Mouse (Mus musculus) neural tube, embryonic 14.5 days (tissue): ENCODE data around the gene Caskin2. TPM values are rescaled to one million over a fixed set of nuclear protein-coding genes. Genes with fewer than 3 reads are reported as not detected.

Experiments used
- ATAC-seq: fragments of 200-750 bp; cut with Nextera tagmentation; 2 replicates; pipeline ENCODE4 v1.8.0; 2017; ENCODE audit warnings: low read depth, mild to moderate bottlenecking, moderate TSS enrichment, moderate library complexity
- H3K27ac ChIP-seq: fragments of 300-500 bp; sonication (generic); 2 replicates; pipeline ENCODE4 v1.5.1; 2014; ENCODE audit warnings: low read depth, mild to moderate bottlenecking, control low read depth, low read length, moderate library complexity, mixed read lengths
- H3K27me3 ChIP-seq: fragments of 300-500 bp; sonication (generic); 2 replicates; pipeline ENCODE4 v1.6.1; 2014; ENCODE audit warnings: low read length; ENCODE audit not compliant: control insufficient read depth, insufficient read depth
- H3K36me3 ChIP-seq: fragments of 300-500 bp; sonication (generic); 2 replicates; pipeline ENCODE4 v1.6.1; 2014; ENCODE audit warnings: low read length, mixed read lengths; ENCODE audit not compliant: control insufficient read depth, insufficient read depth
- H3K4me1 ChIP-seq: fragments of 300-500 bp; sonication (generic); 2 replicates; pipeline ENCODE4 v1.6.1; 2014; ENCODE audit warnings: low read length; ENCODE audit not compliant: control insufficient read depth, insufficient read depth
- H3K4me2 ChIP-seq: fragments of 300-500 bp; sonication (generic); 2 replicates; pipeline ENCODE4 v1.6.1; 2014; ENCODE audit warnings: mild to moderate bottlenecking, low read depth, low read length, control low read depth
- H3K4me3 ChIP-seq: fragments of 300-500 bp; sonication (generic); 2 replicates; pipeline ENCODE4 v1.5.1; 2014; ENCODE audit warnings: low read depth, low read length, control low read depth, mixed read lengths
- H3K9ac ChIP-seq: fragments of 300-500 bp; sonication (generic); replicated peaks from 2 replicates; pipeline ENCODE4 v1.6.1; 2014; ENCODE audit warnings: low read depth, mild to moderate bottlenecking, control low read depth, low read length, mixed read lengths
- H3K9me3 ChIP-seq: fragments of 300-500 bp; sonication (generic); 2 replicates; pipeline ENCODE4 v1.6.1; 2016; ENCODE audit warnings: low read length; ENCODE audit not compliant: control insufficient read depth
- whole genome bisulfite sequencing: fragments of 180-500 bp; shearing (Covaris S2); extraction: QIAGEN DNeasy Blood & Tissue Kit; methylation state at CpG from one replicate; pipeline ENCODE4 v1.1.7; 2014; 5-methylcytosine and 5-hydroxymethylcytosine counted together
- polyA plus RNA-seq: library from polyadenylated mRNA; unstranded; fragments of >200 nt; fragmentation: Nextera tagmentation; extraction: Ambion mirVana; gene quantifications from 2 replicates; pipeline ENCODE4 v1.2.1, GENCODE M21; 2014

Caskin2 gene
- polyA plus RNA-seq, 1 experiment from 2014 or later, result 9.5 TPM

GRCm38 (mm10) chr11:115803072-115803709 lies 10.2 kb downstream of the Caskin2 start:
- no peaks in the 10 kb centered on the region for H3K27me3 ChIP-seq
- H3K4me3 ChIP-seq, result no peak overlapping the region
- ATAC-seq, result no peak
- WGBS, result 93% methylated on average over 24 of the region's 24 CpGs
- no peaks in the 10 kb centered on the region for H3K9me3 ChIP-seq
- peaks cover 37% of the 10 kb centered on the region for H3K36me3 ChIP-seq
- no peak overlapping the region for H3K27ac ChIP-seq
- H3K4me2 ChIP-seq, result no peak overlapping the region
- H3K4me1 ChIP-seq, result peaks cover 7% of the 10 kb centered on the region
- H3K9ac ChIP-seq, result no peak overlapping the region

DNA sequence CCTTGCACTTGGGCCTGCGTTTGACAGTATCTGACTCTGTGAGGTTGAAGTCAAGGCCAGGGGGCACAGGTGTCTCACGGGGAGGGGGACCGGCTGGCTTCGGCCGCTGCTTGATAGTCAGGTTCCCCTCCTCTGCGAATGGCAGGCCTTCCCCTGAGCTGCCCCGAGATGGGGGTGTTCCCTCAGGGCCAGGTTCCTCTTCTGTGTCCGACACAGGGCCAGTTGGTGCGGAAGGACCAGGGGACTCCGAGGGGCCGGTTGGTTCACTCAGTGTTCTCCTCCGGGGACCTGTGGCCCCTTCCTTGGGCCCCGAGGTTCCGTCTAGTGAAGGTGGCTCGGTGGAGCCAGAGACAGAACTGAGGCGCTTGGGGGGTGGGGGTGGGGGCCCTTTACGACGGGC lies 12.5 kb downstream of the Caskin2 start:
- Histone ChIP-seq H3K9ac (no peak overlapping the region), H3K4me3 (no peak overlapping the region), H3K9me3 (no peaks in the 10 kb centered on the region), H3K27ac (no peak overlapping the region), H3K36me3 (peaks cover 45% of the 10 kb centered on the region), H3K27me3 (no peaks in the 10 kb centered on the region), H3K4me1 (no peaks in the 10 kb centered on the region), H3K4me2 (no peak overlapping the region)
- WGBS, result 95% methylated on average over 18 of the region's 18 CpGs
- no peak for ATAC-seq

DNA sequence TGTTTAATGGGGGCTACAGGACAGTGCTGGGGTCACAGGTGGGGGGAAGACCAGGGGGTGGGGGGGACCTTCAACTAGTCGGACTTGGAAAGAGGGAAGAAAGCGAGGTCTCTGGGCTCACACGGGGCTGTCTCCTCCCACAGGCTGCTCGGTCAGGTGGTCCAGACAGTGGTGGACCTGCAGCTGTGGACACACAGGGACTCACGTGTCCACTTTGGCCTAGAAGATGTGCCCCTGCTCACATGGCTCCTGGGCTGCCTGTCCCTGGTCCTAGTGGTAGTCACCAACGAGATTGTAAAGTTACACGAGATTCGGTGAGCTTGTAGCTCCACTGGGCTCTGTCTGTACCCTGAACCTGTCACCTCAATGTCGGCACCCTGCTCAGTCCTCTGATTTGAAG lies 15.8 kb downstream of the Caskin2 start:
- H3K4me1 ChIP-seq, result no peaks in the 10 kb centered on the region
- no peak overlapping the region for H3K27ac ChIP-seq
- H3K4me3 ChIP-seq, result no peak overlapping the region
- H3K9ac ChIP-seq, result no peak overlapping the region
- no peaks in the 10 kb centered on the region for H3K27me3 ChIP-seq
- no peak for ATAC-seq
- no peak overlapping the region for H3K4me2 ChIP-seq
- H3K36me3 ChIP-seq, result peaks cover 66% of the 10 kb centered on the region
- H3K9me3 ChIP-seq, result no peaks in the 10 kb centered on the region
- WGBS, result 83% methylated on average over 9 of the region's 9 CpGs

DNA sequence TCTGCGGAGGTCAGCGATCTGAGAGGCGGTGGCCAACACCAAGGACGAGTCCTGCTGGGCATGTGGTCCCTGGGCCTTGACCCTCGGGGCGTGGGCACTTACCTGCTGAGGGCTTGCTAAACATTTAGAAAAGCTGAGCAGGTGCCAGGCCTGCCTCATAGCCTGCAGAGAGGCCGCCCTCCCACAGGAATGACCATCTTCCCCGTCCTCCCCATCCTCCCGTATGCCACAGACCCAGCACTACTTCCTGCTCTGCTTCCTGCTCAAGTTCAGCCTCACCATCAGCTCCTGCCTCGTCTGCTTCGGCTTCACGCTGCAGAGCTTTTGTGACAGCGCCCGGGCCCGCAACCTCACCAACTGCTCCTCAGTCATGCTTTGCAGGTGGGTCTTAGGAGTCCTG lies 16.5 kb downstream of the Caskin2 start:
- Histone ChIP-seq H3K36me3 (peaks cover 68% of the 10 kb centered on the region), H3K27me3 (no peaks in the 10 kb centered on the region), H3K27ac (no peak overlapping the region), H3K4me3 (no peak overlapping the region), H3K9ac (no peak overlapping the region), H3K4me2 (no peak overlapping the region), H3K4me1 (no peaks in the 10 kb centered on the region), H3K9me3 (no peaks in the 10 kb centered on the region)
- ATAC-seq, result no peak
- WGBS, result 82% methylated on average over 15 of the region's 15 CpGs

DNA sequence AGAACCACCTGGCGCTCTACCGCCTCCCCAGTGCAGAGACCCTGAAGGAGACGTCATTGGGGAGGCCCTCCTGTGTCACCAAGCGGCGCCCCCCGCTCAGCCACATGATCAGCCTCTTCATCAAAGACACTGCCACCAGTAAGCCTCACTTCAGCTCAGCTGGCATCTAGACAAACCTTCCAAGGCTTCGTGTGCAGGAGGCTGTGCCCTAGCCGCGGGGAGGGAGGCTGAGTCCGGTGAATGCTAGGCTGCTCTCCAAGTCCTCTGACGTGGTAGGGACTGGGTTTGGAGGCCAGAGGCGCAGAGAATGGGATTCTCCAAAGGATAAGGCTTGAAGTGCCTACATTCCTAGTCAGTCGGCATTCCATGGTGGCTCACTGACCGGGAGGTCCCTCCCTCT lies 21.1 kb downstream of the Caskin2 start:
- H3K4me1 ChIP-seq, result no peaks in the 10 kb centered on the region
- H3K4me3 ChIP-seq, result no peak overlapping the region
- H3K9ac ChIP-seq, result no peak overlapping the region
- 91% methylated on average over 14 of the region's 14 CpGs for WGBS
- no peaks in the 10 kb centered on the region for H3K9me3 ChIP-seq
- peaks cover 61% of the 10 kb centered on the region for H3K36me3 ChIP-seq
- no peak for ATAC-seq
- no peaks in the 10 kb centered on the region for H3K27me3 ChIP-seq
- no peak overlapping the region for H3K4me2 ChIP-seq
- H3K27ac ChIP-seq, result no peak overlapping the region

GRCm38 (mm10) chr11:115791919-115792318 lies 21.5 kb downstream of the Caskin2 start:
- Histone ChIP-seq H3K4me1 (0 out of 2 replicates have a peak, but pooled peaks cover 2% of the 10 kb centered on the region), H3K36me3 (peaks cover 61% of the 10 kb centered on the region), H3K4me2 (no peak overlapping the region), H3K27me3 (no peaks in the 10 kb centered on the region), H3K4me3 (no peak overlapping the region), H3K9me3 (no peaks in the 10 kb centered on the region), H3K27ac (no peak overlapping the region), H3K9ac (no peak overlapping the region)
- ATAC-seq, result no peak
- WGBS, result 95% methylated on average over 16 of the region's 16 CpGs

DNA sequence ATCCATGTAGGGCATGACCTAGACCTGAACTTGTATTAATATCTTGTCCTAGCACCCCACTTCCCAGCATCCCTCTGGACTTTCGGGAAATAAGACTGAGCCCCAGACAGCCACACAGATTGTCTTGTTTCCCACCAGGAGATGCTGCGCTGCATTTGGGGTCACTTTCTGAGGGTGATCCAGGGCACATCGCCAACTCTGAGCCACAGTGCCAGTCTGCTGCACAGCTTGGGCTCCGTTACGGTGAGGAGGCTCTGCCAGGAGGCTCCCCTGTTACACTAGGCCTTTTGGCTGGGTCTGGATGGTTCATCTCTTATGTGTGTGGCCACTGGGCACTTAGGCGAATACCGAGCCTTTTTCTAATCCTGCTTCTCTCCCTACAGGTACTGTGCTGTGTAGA lies 23.7 kb downstream of the Caskin2 start:
- H3K9ac ChIP-seq, result no peak overlapping the region
- H3K27ac ChIP-seq, result no peak overlapping the region; the same call in 1 of the 2 replicates
- H3K36me3 ChIP-seq, result peaks cover 45% of the 10 kb centered on the region
- no peaks in the 10 kb centered on the region for H3K9me3 ChIP-seq
- no peak overlapping the region for H3K4me2 ChIP-seq
- H3K27me3 ChIP-seq, result no peaks in the 10 kb centered on the region
- no peak for ATAC-seq
- H3K4me3 ChIP-seq, result no peak overlapping the region
- peaks cover 8% of the 10 kb centered on the region; the same call in 1 of the 2 replicates for H3K4me1 ChIP-seq
- WGBS, result 80% methylated on average over 7 of the region's 7 CpGs

GRCm38 (mm10) chr11:115786473-115786872 lies 27.0 kb downstream of the Caskin2 start:
- Histone ChIP-seq H3K36me3 (peaks cover 14% of the 10 kb centered on the region), H3K27me3 (no peaks in the 10 kb centered on the region), H3K9ac (no peak overlapping the region), H3K4me2 (no peak overlapping the region), H3K4me1 (peaks cover 10% of the 10 kb centered on the region; the same call in 1 of the 2 replicates), H3K9me3 (no peaks in the 10 kb centered on the region), H3K4me3 (no peak overlapping the region), H3K27ac (peak overlapping the region; percentile 61)
- 57% methylated on average over 6 of the region's 6 CpGs for WGBS
- ATAC-seq, result no peak

DNA sequence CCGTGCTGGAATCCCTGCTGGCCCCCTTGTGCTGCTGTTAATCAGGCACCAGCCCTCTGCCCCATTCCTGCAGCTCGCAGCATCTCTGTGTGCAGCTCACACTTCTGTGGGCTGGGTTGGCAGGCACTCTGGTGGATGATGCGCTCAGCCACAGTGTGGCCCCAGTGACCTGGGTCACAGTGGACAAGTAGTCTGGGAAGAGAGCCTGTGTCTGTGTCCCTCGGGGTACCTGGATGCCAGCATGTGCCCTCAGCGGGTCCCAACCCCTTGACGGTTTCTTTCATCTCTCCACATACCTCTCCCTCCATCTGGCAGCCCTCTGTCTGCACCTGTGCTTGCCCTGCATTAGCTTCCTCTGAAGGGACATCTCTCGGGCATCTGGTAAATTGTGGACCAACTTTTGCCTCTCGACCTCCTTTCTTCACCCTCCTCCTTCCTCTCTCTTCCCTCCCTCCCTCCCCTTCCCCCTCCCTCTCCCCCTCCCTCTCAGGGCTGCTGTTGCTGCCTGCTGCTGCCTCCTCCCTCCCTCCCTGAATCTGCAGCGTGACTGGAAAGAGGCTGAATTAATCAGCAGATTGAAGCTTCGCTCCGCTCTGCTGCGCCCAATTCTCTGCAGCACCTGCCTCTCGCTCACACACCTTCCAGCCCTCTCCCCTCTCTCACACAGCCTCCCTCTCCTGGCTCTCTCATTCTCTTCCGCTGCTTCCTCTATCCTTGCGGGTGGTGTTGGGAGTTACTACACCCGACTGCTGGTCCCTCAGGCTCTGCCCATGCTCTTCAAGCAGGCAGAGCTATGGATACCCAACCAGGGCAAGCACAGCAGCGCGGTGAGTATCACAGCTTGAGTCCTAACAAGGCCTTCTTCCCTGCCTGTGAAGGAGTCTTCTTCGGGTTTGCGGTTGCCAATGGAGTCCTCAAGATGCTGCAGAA lies 33.0 kb downstream of the Caskin2 start:
- H3K4me2 ChIP-seq, result peak overlapping the region; percentile 33
- no peaks in the 10 kb centered on the region for H3K9me3 ChIP-seq
- peak; percentile 71 for ATAC-seq
- no peaks in the 10 kb centered on the region for H3K27me3 ChIP-seq
- H3K27ac ChIP-seq, result peak overlapping the region; percentile 84
- H3K36me3 ChIP-seq, result no peaks in the 10 kb centered on the region
- no peak overlapping the region for H3K9ac ChIP-seq
- peak overlapping the region; percentile 17; the same call in 1 of the 2 replicates for H3K4me3 ChIP-seq
- 8% methylated on average over 20 of the region's 20 CpGs for WGBS
- peaks cover 38% of the 10 kb centered on the region for H3K4me1 ChIP-seq
